Mouse (Mus musculus): Measurements from ENCODE around the gene A4galt. TPM values are rescaled to one million over a fixed set of nuclear protein-coding genes. Genes with fewer than 3 reads are reported as not detected.

Gene A4galt
- polyA plus RNA-seq (2015; fragmentation: Nextera tagmentation; extraction: Ambion mirVana): 26.5 and 27.2 TPM in 2 replicates

GRCm38 (mm10) chr15:83251176-83252004, at the start of gene A4galt:
Gene A4galt (minus strand): TSS chr15:83251774.
- ATAC-seq (replicated peaks; ENCODE audit: low FRiP score, low read depth) (peak; percentile 76), DNase-seq (ENCODE audit: low spot score) (peak; percentile 65)
- WGBS: 3% methylated on average over 63 of the region's 66 CpGs
- Histone ChIP-seq H3K4me1 (replicated peaks; ENCODE audit: insufficient read depth, low read length) (0 out of 2 replicates have a peak, but pooled peaks cover 10% of the 10 kb centered on the region), H3K36me3 (ENCODE audit: insufficient read depth, low read length) (no peaks in the 10 kb centered on the region), H3K4me2 (ENCODE audit: low read length) (peak within 1 kb of the TSS; percentile 90), H3K27me3 (ENCODE audit: insufficient read depth, low read length) (no peaks in the 10 kb centered on the region), H3K9me3 (replicated peaks; ENCODE audit: low read length) (no peaks in the 10 kb centered on the region), H3K9ac (ENCODE audit: low read depth, low read length) (peak within 1 kb of the TSS; percentile 78), H3K4me3 (replicated peaks; ENCODE audit: low read depth, low read length) (peak within 1 kb of the TSS; percentile 73), H3K27ac (peak within 1 kb of the TSS; percentile 75)
- no peak for TF ChIP-seq CTCF (IDR thresholded peaks at IDR 0.05; ENCODE audit: low read depth)

DNA sequence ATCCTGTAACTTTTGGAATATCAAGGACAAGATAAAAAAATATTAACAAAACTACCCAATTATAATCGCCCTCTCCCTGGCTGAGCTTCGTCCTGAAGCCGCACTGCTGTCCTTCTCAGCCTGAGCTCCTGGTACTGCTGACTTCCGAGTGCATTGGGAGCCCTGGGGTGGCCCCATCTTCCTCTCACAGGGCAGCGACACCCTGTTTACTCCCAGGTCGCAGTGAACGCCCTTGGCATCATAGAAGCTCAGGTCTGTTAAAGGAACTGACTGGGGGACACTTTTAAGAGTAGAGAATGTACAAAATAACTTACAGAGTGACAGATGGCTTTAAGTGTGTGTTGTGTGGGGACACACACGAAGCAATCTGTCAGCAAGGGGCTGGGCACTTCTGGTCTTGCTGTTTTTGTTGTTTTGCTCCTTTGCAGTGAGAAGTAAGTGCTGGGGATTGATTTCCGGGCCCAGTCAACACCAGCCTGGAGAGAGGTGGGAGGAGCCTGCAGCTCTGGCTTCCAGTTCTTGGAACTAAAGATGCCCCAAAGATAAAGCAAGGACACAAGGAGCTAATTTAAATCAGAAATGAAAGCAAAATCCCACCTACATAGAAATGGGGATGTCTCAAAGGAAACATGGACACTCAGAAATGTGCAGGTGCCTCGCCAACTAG, 48.5 kb upstream of the A4galt start:
- peak overlapping the region; percentile 48 for H3K27ac ChIP-seq
- 49% methylated on average over 10 of the region's 10 CpGs for WGBS

GRCm38 (mm10) chr15:83299450-83299849, 47.9 kb upstream of the A4galt start:
- 85% methylated on average over 7 of the region's 7 CpGs for WGBS
- ATAC-seq (replicated peaks; ENCODE audit: low FRiP score, low read depth) (no peak), DNase-seq (ENCODE audit: low spot score) (no peak)
- H3K36me3 ChIP-seq (ENCODE audit: insufficient read depth, low read length): peaks cover 6% of the 10 kb centered on the region; the same call in 1 of the 2 replicates
- H3K27me3 ChIP-seq (ENCODE audit: insufficient read depth, low read length): no peaks in the 10 kb centered on the region
- H3K4me1 ChIP-seq (replicated peaks; ENCODE audit: insufficient read depth, low read length): peaks cover 10% of the 10 kb centered on the region
- no peak for TF ChIP-seq CTCF (IDR thresholded peaks at IDR 0.05; ENCODE audit: low read depth)
- H3K9me3 ChIP-seq (replicated peaks; ENCODE audit: low read length): no peaks in the 10 kb centered on the region
- H3K9ac ChIP-seq (ENCODE audit: low read depth, low read length): no peak overlapping the region
- H3K27ac ChIP-seq: no peak overlapping the region
- H3K4me2 ChIP-seq (ENCODE audit: low read length): no peak overlapping the region
- no peak overlapping the region for H3K4me3 ChIP-seq (replicated peaks; ENCODE audit: low read depth, low read length)

More for the DNA sequence above, 48.5 kb upstream of the A4galt start:
- no peak overlapping the region for H3K4me2 ChIP-seq (ENCODE audit: low read length)
- peaks cover 6% of the 10 kb centered on the region; the same call in 1 of the 2 replicates for H3K36me3 ChIP-seq (ENCODE audit: insufficient read depth, low read length)
- peaks cover 9% of the 10 kb centered on the region for H3K4me1 ChIP-seq (replicated peaks; ENCODE audit: insufficient read depth, low read length)
- no peak for ATAC-seq (replicated peaks; ENCODE audit: low FRiP score, low read depth)
- no peaks in the 10 kb centered on the region for H3K27me3 ChIP-seq (ENCODE audit: insufficient read depth, low read length)
- no peak overlapping the region for H3K9ac ChIP-seq (ENCODE audit: low read depth, low read length)
- H3K9me3 ChIP-seq (replicated peaks; ENCODE audit: low read length): no peaks in the 10 kb centered on the region
- no peak overlapping the region for H3K4me3 ChIP-seq (replicated peaks; ENCODE audit: low read depth, low read length)
- no peak for DNase-seq (ENCODE audit: low spot score)
- TF ChIP-seq CTCF (IDR thresholded peaks at IDR 0.05; ENCODE audit: low read depth): no peak

GRCm38 (mm10) chr15:83298810-83299209, 47.2 kb upstream of the A4galt start:
- no peak for ATAC-seq (replicated peaks; ENCODE audit: low FRiP score, low read depth)

GRCm38 (mm10) chr15:83298313-83298712, 46.7 kb upstream of the A4galt start:
- Histone ChIP-seq H3K27me3 (ENCODE audit: insufficient read depth, low read length) (no peaks in the 10 kb centered on the region), H3K4me2 (ENCODE audit: low read length) (no peak overlapping the region), H3K4me3 (replicated peaks; ENCODE audit: low read depth, low read length) (no peak overlapping the region), H3K9ac (ENCODE audit: low read depth, low read length) (no peak overlapping the region), H3K4me1 (replicated peaks; ENCODE audit: insufficient read depth, low read length) (peaks cover 22% of the 10 kb centered on the region), H3K27ac (no peak overlapping the region), H3K36me3 (ENCODE audit: insufficient read depth, low read length) (peaks cover 6% of the 10 kb centered on the region; the same call in 1 of the 2 replicates), H3K9me3 (replicated peaks; ENCODE audit: low read length) (no peaks in the 10 kb centered on the region)
- ATAC-seq (replicated peaks; ENCODE audit: low FRiP score, low read depth): no peak
- peak; percentile 32; the same call in 1 of the 2 replicates for TF ChIP-seq CTCF (IDR thresholded peaks at IDR 0.05; ENCODE audit: low read depth)
- DNase-seq (ENCODE audit: low spot score): no peak
- 85% methylated on average over 8 of the region's 8 CpGs for WGBS

More at GRCm38 (mm10) chr15:83298810-83299209, 47.2 kb upstream of the A4galt start:
- Histone ChIP-seq H3K27me3 (ENCODE audit: insufficient read depth, low read length) (no peaks in the 10 kb centered on the region), H3K4me2 (ENCODE audit: low read length) (no peak overlapping the region), H3K9me3 (replicated peaks; ENCODE audit: low read length) (no peaks in the 10 kb centered on the region), H3K9ac (ENCODE audit: low read depth, low read length) (no peak overlapping the region), H3K36me3 (ENCODE audit: insufficient read depth, low read length) (peaks cover 6% of the 10 kb centered on the region; the same call in 1 of the 2 replicates), H3K4me3 (replicated peaks; ENCODE audit: low read depth, low read length) (no peak overlapping the region), H3K27ac (no peak overlapping the region), H3K4me1 (replicated peaks; ENCODE audit: insufficient read depth, low read length) (peaks cover 17% of the 10 kb centered on the region)
- DNase-seq (ENCODE audit: low spot score): no peak
- WGBS: 93% methylated on average over 2 of the region's 2 CpGs
- peak; percentile 53 for TF ChIP-seq CTCF (IDR thresholded peaks at IDR 0.05; ENCODE audit: low read depth)

- Histone ChIP-seq H3K4me1 (replicated peaks; ENCODE audit: insufficient read depth, low read length) (peaks cover 35% of the 10 kb centered on the region), H3K9ac (ENCODE audit: low read depth, low read length) (no peak overlapping the region), H3K27ac (no peak overlapping the region), H3K36me3 (ENCODE audit: insufficient read depth, low read length) (peaks cover 6% of the 10 kb centered on the region; the same call in 1 of the 2 replicates), H3K4me3 (replicated peaks; ENCODE audit: low read depth, low read length) (no peak overlapping the region), H3K9me3 (replicated peaks; ENCODE audit: low read length) (no peaks in the 10 kb centered on the region), H3K27me3 (ENCODE audit: insufficient read depth, low read length) (no peaks in the 10 kb centered on the region), H3K4me2 (ENCODE audit: low read length) (no peak overlapping the region)
- no peak; the same call in 1 of the 2 replicates for ATAC-seq (replicated peaks; ENCODE audit: low FRiP score, low read depth)
- no peak for TF ChIP-seq CTCF (IDR thresholded peaks at IDR 0.05; ENCODE audit: low read depth)
- 58% methylated on average over 6 of the region's 8 CpGs for WGBS
- DNase-seq (ENCODE audit: low spot score): no peak
These were observed 45.3 kb upstream of the A4galt start for GRCm38 (mm10) chr15:83296771-83297311.
